8 mouse cellular contexts compared by ENCODE assay signal in the genomic region with DNA sequence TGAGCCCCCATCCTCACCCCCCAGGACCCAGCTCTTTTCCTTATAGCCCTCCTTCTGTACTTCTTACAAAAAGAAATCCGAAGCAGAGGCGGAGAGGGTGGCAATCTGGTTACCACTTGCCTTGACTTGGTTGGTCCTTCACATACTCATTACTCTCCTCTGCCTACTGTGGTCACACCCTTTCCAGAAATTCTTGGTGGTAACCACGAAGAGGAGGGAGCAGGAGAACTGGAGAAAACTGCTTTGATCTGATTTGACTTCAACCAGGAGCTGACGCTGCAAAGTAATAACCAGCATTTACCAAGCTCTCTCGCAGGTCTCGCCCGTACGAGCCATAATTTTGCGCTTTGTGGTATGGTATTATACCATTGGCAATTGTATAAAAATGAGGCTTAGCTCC. TPM values are rescaled to one million over a fixed set of nuclear protein-coding genes. Genes with fewer than 3 reads are reported as not detected.
A peak's percentile ranks its signal among the peaks of the same experiment; 100 is the strongest.
DNase-seq lines count a peak whose midpoint lies in the region; ATAC-seq and TF ChIP-seq lines count a peak whose summit lies in the region.

No protein-coding gene starts in this region.

- 0 out of 2 replicates have a peak, but pooled peaks cover 3% of the 10 kb centered on the region for H3K4me1 ChIP-seq in liver, adult 2 months (ENCODE audit: control insufficient read depth, insufficient read depth, low read length)
- peaks cover 1% of the 10 kb centered on the region; the same call in 1 of the 2 replicates for H3K4me1 ChIP-seq in cortical plate, adult 2 months (ENCODE audit: control insufficient read depth, insufficient read depth, low read length)
- H3K4me1 ChIP-seq in hindbrain, postnatal 0 days (ENCODE audit: insufficient read depth, low read length), result peaks cover 8% of the 10 kb centered on the region; the same call in 1 of the 2 replicates

- peak overlapping the region; percentile 94 for H3K4me2 ChIP-seq in hindbrain, postnatal 0 days (ENCODE audit: low read depth, low read length)
- H3K4me2 ChIP-seq in myocyte (ENCODE audit: low read depth), result peak overlapping the region; percentile 93

- no peak for DNase-seq in liver, adult 2 months (ENCODE audit: extremely low read depth, low read depth, low spot score)
- no peak for DNase-seq in liver
- no peak for DNase-seq in hindbrain, postnatal 0 days (ENCODE audit: low spot score)
- DNase-seq in frontal cortex, postnatal 10 days (ENCODE audit: low spot score in 2 of 2), result no peak
- DNase-seq in kidney, postnatal 25 days, result no peak
- DNase-seq in ovary, postnatal 14 days (ENCODE audit: low spot score), result no peak

- peaks cover 3% of the 10 kb centered on the region; the same call in 1 of the 2 replicates for H3K36me3 ChIP-seq in liver, adult 2 months (ENCODE audit: control insufficient read depth, insufficient read depth, low read length)
- peaks cover 20% of the 10 kb centered on the region; the same call in 1 of the 2 replicates for H3K36me3 ChIP-seq in hindbrain, postnatal 0 days (ENCODE audit: insufficient read depth, low read length)
- H3K36me3 ChIP-seq in myocyte (ENCODE audit: control insufficient read depth, insufficient read depth), result peaks cover 19% of the 10 kb centered on the region

- H3K4me3 ChIP-seq in liver, adult 2 months (ENCODE audit: insufficient read depth, low read depth, low read length), result peak overlapping the region; percentile 82
- H3K4me3 ChIP-seq in cortical plate, adult 2 months (ENCODE audit: insufficient read depth, low read length), result peak overlapping the region; percentile 99
- H3K4me3 ChIP-seq in hindbrain, postnatal 0 days (ENCODE audit: low read length), result peak overlapping the region; percentile 67
- H3K4me3 ChIP-seq in myocyte, result peak overlapping the region; percentile 88

- no peaks in the 10 kb centered on the region for H3K9me3 ChIP-seq in hindbrain, postnatal 0 days (ENCODE audit: low read length)

- TF ChIP-seq CTCF in liver, adult 2 months (IDR thresholded peaks at IDR 0.05; ENCODE audit: low read depth, low read length), result no peak
- TF ChIP-seq CTCF in cortical plate, adult 2 months (IDR thresholded peaks at IDR 0.05; ENCODE audit: extremely low read depth, insufficient read depth, low read length), result no peak
- no peak for TF ChIP-seq CTCF in hindbrain, postnatal 0 days (IDR thresholded peaks at IDR 0.05; ENCODE audit: low read depth)

- no peak for TF ChIP-seq POLR2A in liver, adult 2 months (IDR thresholded peaks at IDR 0.05; ENCODE audit: extremely low read depth, insufficient read depth, low read length)
- TF ChIP-seq POLR2A in cortical plate, adult 2 months (IDR thresholded peaks at IDR 0.05; ENCODE audit: extremely low read depth, insufficient read depth, low read length), result no peak
- TF ChIP-seq POLR2A in myocyte (IDR thresholded peaks at IDR 0.05; ENCODE audit: insufficient read length, low read depth), result no peak

- peaks cover 5% of the 10 kb centered on the region; the same call in 1 of the 2 replicates for H3K79me2 ChIP-seq in liver, adult 2 months (ENCODE audit: control insufficient read depth, insufficient read depth, low read length)
- peaks cover 21% of the 10 kb centered on the region for H3K79me2 ChIP-seq in myocyte (ENCODE audit: control insufficient read depth, insufficient read depth)

- WGBS in liver, adult 2 months, result 67% methylated on average over 9 of the region's 9 CpGs
- WGBS in hindbrain, postnatal 0 days, result 61% methylated on average over 9 of the region's 9 CpGs

- no peak for ATAC-seq in hindbrain, postnatal 0 days

- H3ac ChIP-seq in myocyte (ENCODE audit: control insufficient read depth, insufficient read length), result peak overlapping the region; percentile 43

- H3K27ac ChIP-seq in liver, adult 2 months (replicated peaks; ENCODE audit: insufficient read depth, low read depth, low read length), result no peak overlapping the region
- H3K27ac ChIP-seq in cortical plate, adult 2 months (ENCODE audit: insufficient read depth, low read length), result no peak overlapping the region
- peak overlapping the region; percentile 88 for H3K27ac ChIP-seq in hindbrain, postnatal 0 days

- H3K27me3 ChIP-seq in liver, adult 2 months (ENCODE audit: control insufficient read depth, insufficient read depth, low read length), result no peaks in the 10 kb centered on the region
- H3K27me3 ChIP-seq in hindbrain, postnatal 0 days (ENCODE audit: insufficient read depth, low read length), result no peaks in the 10 kb centered on the region
- H3K27me3 ChIP-seq in myocyte (ENCODE audit: control insufficient read depth, insufficient read depth, insufficient read length), result no peaks in the 10 kb centered on the region

- H3K9ac ChIP-seq in liver, adult 2 months (ENCODE audit: low read depth, low read length), result peak overlapping the region; percentile 85; the same call in 1 of the 2 replicates
- H3K9ac ChIP-seq in hindbrain, postnatal 0 days (replicated peaks; ENCODE audit: low read length), result peak overlapping the region; percentile 82

TF ChIP-seq in myocyte, 11 proteins besides CTCF, POLR2A, EP300 and RAD21:
- TF ChIP-seq POLR2AphosphoS2 (IDR thresholded peaks at IDR 0.05; ENCODE audit: insufficient read length, low read depth) (no peak), MYOG (IDR thresholded peaks at IDR 0.05; ENCODE audit: control insufficient read depth in 1 of 3, insufficient read depth in 1 of 3, insufficient read length in 2 of 3, low read depth in 2 of 3) (no peak), CEBPB (IDR thresholded peaks at IDR 0.05; ENCODE audit: insufficient read depth, poor library complexity, severe bottlenecking) (no peak), USF1 (IDR thresholded peaks at IDR 0.05; ENCODE audit: low read depth) (no peak), MAX (IDR thresholded peaks at IDR 0.05; ENCODE audit: low read depth) (no peak), TCF3 (IDR thresholded peaks at IDR 0.05; ENCODE audit: insufficient read length, low read depth) (no peak), SRF (IDR thresholded peaks at IDR 0.05; ENCODE audit: control insufficient read depth, insufficient read length, low read depth) (no peak), TCF12 (IDR thresholded peaks at IDR 0.05; ENCODE audit: insufficient read depth, poor library complexity, severe bottlenecking) (no peak), REST (IDR thresholded peaks at IDR 0.05; ENCODE audit: insufficient read depth, insufficient read length) (no peak), MYOD1 (IDR thresholded peaks at IDR 0.05; ENCODE audit: control insufficient read depth in 1 of 3, insufficient read length in 2 of 3, low read depth in 2 of 3) (no peak), E2F4 (IDR thresholded peaks at IDR 0.05; ENCODE audit: insufficient read depth) (no peak)

RNA-seq across cellular contexts. Expression of a gene that starts 0.9 kb away (rescaled TPM):
- 4.2 and 4.8 TPM in 2 replicates for total RNA-seq in liver, adult 2 months (2014; rRNA removed)
- polyA plus RNA-seq in liver, adult 2 months (2012; rRNA removed), result 1.2 and 1.5 TPM in 2 replicates
- polyA plus RNA-seq in cortical plate, adult 2 months (2012; rRNA removed), result 4.0 and 4.9 TPM in 2 replicates
- total RNA-seq in hindbrain, postnatal 0 days (2014; rRNA removed), result 1.9 and 3.6 TPM in 2 replicates
- polyA plus RNA-seq in hindbrain, postnatal 0 days (2015; fragmentation: Nextera tagmentation; extraction: Ambion mirVana), result 1.5 and 1.6 TPM in 2 replicates
- polyA plus RNA-seq in myocyte (2012; fragmentation: generic; extraction: Trizol), result 4.5 TPM

RNA-seq across cellular contexts. Expression of a gene that starts 1.0 kb away (rescaled TPM):
- total RNA-seq in liver, adult 2 months (2014; rRNA removed), result 2.3 and 3.7 TPM in 2 replicates
- 5.3 and 7.7 TPM in 2 replicates for polyA plus RNA-seq in liver, adult 2 months (2012; rRNA removed)
- polyA plus RNA-seq in cortical plate, adult 2 months (2012; rRNA removed), result 14.6 and 16.1 TPM in 2 replicates
- 8.6 and 13.0 TPM in 2 replicates for total RNA-seq in hindbrain, postnatal 0 days (2014; rRNA removed)
- 4.7 and 4.9 TPM in 2 replicates for polyA plus RNA-seq in hindbrain, postnatal 0 days (2015; fragmentation: Nextera tagmentation; extraction: Ambion mirVana)
- 4.8 TPM for polyA plus RNA-seq in myocyte (2012; fragmentation: generic; extraction: Trizol)

RNA-seq across cellular contexts. Expression of a gene that starts 10.4 kb away (rescaled TPM):
- total RNA-seq in liver, adult 2 months (2014; rRNA removed), result 84.9 and 96.4 TPM in 2 replicates
- polyA plus RNA-seq in liver, adult 2 months (2012; rRNA removed), result 22.5 and 34.0 TPM in 2 replicates
- polyA plus RNA-seq in cortical plate, adult 2 months (2012; rRNA removed), result 104 and 108 TPM in 2 replicates
- total RNA-seq in hindbrain, postnatal 0 days (2014; rRNA removed), result 33.3 and 41.6 TPM in 2 replicates
- polyA plus RNA-seq in hindbrain, postnatal 0 days (2015; fragmentation: Nextera tagmentation; extraction: Ambion mirVana), result 63.5 and 65.2 TPM in 2 replicates
- polyA plus RNA-seq in myocyte (2012; fragmentation: generic; extraction: Trizol), result 24.8 TPM

RNA-seq across cellular contexts. Expression of a gene that starts 35.2 kb away (rescaled TPM):
- 10.0 and 10.3 TPM in 2 replicates for total RNA-seq in liver, adult 2 months (2014; rRNA removed)
- polyA plus RNA-seq in liver, adult 2 months (2012; rRNA removed), result 4.3 and 5.4 TPM in 2 replicates
- 47.6 and 53.4 TPM in 2 replicates for polyA plus RNA-seq in cortical plate, adult 2 months (2012; rRNA removed)
- 36.7 and 44.4 TPM in 2 replicates for total RNA-seq in hindbrain, postnatal 0 days (2014; rRNA removed)
- 85.9 and 89.3 TPM in 2 replicates for polyA plus RNA-seq in hindbrain, postnatal 0 days (2015; fragmentation: Nextera tagmentation; extraction: Ambion mirVana)
- polyA plus RNA-seq in myocyte (2012; fragmentation: generic; extraction: Trizol), result 18.5 TPM

RNA-seq across cellular contexts. Expression of a gene that starts 52.2 kb away (rescaled TPM):
- 14.8 and 23.2 TPM in 2 replicates for total RNA-seq in liver, adult 2 months (2014; rRNA removed)
- 68.3 and 75.1 TPM in 2 replicates for polyA plus RNA-seq in liver, adult 2 months (2012; rRNA removed)
- polyA plus RNA-seq in cortical plate, adult 2 months (2012; rRNA removed), result 14.4 and 15.4 TPM in 2 replicates
- 12.4 and 14.3 TPM in 2 replicates for total RNA-seq in hindbrain, postnatal 0 days (2014; rRNA removed)
- 13.8 and 16.4 TPM in 2 replicates for polyA plus RNA-seq in hindbrain, postnatal 0 days (2015; fragmentation: Nextera tagmentation; extraction: Ambion mirVana)
- polyA plus RNA-seq in myocyte (2012; fragmentation: generic; extraction: Trizol), result 13.8 TPM
